Mouse (Mus musculus) monocyte, adult 2 months (primary cell): ENCODE measurements around the gene Rpl7a.

Experiments
- DNase-seq, 2 experiments: peaks; one replicate each; pipeline ENCODE4 v3.0.0; 2022; ENCODE audit warnings: low spot score in 2 of 2, low read depth in 1 of 2

The Rpl7a gene

DNA sequence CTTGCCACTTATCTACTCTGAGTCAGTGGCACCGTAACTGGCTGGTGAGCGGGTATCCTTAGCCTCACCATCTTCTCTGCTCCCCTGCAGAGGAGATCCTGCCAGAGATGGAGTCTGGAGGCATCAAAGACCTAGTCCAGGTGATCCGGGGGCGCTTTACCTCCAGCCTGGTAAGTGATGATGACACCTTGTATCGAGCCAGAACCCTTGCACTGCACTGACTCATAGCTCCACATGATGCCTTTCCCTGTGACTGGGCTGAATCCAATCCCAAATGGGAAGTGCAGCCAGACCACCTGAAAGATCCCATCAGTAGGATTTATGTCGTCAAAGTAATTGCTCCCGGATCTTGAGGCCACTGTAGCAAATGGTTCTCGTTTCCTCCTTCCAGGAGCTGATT is 42.3 kb downstream of the Rpl7a start:
- DNase-seq: no peak

DNA sequence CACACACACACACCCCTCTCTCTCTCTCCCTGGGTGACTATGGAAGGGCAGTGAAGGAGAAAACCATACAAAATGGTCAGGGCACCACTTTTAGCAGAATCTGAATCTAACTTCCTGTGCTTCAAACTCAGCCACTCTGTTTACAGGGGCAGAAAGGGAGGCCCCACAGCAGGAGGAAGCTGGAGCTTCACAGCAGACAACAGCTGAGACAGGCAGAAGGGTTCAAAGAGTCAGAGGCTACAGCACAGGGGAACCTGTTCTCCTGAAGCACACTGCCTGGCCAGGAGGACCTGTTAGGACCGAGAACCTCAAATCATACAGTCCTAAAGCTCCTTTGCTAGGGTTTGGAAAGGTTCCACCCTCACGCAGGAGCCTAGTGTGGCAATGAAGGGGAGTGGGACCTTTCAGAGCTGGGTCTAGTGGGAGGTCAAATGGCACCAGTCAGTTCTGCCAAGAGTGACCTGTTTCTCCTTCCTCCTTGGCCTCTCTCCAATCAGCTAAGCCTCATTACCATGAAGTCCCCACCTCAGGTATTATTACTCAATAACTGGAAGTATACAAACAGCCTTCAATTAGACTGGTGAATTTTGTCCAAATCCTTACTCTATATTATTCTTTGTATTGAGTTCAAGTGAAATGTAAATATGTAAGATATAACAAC is 44.3 kb downstream of the Rpl7a start:
- DNase-seq: no peak

DNA sequence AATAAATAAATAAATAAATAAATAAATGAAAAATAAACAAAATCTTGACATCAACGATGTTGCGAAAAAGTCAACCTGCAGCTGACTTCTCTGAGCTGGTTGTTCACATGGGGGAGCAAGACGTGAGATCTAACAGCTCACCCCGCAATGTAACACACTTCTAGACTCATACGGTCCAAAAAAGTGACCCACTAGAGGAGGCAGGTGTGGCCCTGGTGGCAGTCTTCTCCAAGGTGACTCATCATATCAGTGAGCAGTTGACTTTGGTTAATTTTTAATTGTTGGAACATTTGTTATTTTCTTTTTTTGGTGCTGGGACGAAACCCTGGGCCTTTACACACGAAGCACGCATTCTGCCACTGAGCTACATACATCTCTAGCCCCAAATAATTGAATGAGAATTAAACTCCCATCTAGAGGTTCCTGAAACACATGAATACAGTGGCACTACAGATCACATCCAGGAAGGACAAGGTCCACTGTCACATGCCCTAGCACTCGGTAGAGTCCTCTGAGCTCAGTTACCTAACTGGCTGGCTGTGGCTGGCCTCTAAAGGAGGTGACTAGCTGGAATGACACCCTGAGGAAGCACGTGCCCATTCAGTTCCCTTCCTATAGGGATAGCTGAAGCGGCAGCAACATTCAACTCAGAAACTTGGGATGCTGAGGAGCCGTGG is 46.4 kb downstream of the Rpl7a start:
- no peak for DNase-seq

DNA sequence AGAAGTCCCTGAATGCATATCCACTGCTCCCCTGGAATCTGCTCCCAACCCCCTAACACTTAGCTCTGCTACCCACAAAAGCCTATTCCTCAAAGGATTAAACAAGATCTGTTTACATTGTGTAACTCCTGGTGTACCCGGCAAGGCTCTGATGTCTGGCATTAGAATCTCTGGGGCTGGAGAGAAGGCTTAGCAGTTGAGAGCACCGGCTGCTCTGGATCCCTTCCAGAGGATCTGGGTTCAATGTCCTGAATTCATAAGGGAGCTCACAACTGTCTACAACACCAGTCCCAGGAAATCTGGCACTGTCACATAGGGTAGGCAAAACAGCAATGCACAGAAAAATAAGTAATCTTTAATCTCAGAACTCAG is 46.9 kb downstream of the Rpl7a start:
- DNase-seq: no peak

DNA sequence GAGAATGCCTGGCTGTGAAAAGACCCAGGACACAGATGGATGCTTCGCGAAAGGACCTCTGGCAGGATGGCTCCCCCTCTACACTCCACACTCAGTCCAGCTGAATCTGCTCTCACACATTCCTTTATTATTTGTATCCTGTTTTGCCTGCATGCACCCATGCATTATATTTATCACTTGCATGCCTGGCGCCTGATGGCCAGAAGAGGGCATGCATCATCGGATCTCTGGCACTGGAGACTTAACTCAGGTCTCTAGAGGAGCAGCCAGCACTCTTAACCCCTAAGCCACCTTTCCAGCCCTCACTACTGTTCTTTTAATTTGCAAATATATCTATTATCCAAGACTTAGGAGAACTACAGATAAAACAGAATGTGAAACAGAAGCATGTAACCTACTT is 50.2 kb downstream of the Rpl7a start:
- DNase-seq: no peak
